Mouse (Mus musculus) intestine, embryonic 16.5 days (tissue): ENCODE measurements around the gene Sorbs1. TPM values are rescaled to one million over a fixed set of nuclear protein-coding genes. Genes with fewer than 3 reads are reported as not detected.
A peak's percentile ranks its signal among the peaks of the same experiment; 100 is the strongest.
"Not testable (repeated sequence)": the region's sequence is repeated elsewhere in the genome, so short reads cannot be mapped to it uniquely, and the experiment has no call there.

ENCODE experiments used
- ATAC-seq: fragments of 200-750 bp; cut with Nextera tagmentation; 2 replicates; pipeline ENCODE4 v1.8.0; 2017; ENCODE audit warnings: moderate TSS enrichment, moderate library complexity
- H3K27ac ChIP-seq: fragments of 300-500 bp; sonication (generic); 2 replicates; pipeline ENCODE4 v1.5.1; 2014; ENCODE audit warnings: mild to moderate bottlenecking, low read length
- H3K27me3 ChIP-seq: fragments of 300-500 bp; sonication (generic); replicated peaks from 2 replicates; pipeline ENCODE4 v1.6.1; 2014; ENCODE audit warnings: low read length, control low read depth, mixed read lengths; ENCODE audit not compliant: control insufficient read depth, insufficient read depth
- H3K36me3 ChIP-seq: fragments of 300-500 bp; sonication (generic); 2 replicates; pipeline ENCODE4 v1.6.1; 2014; ENCODE audit warnings: low read length, control low read depth; ENCODE audit not compliant: control insufficient read depth, insufficient read depth
- H3K4me1 ChIP-seq: fragments of 300-500 bp; sonication (generic); 2 replicates; pipeline ENCODE4 v1.6.1; 2014; ENCODE audit warnings: low read length, control low read depth, mixed read lengths; ENCODE audit not compliant: control insufficient read depth, insufficient read depth
- H3K4me2 ChIP-seq: fragments of 300-500 bp; sonication (generic); 2 replicates; pipeline ENCODE4 v1.6.1; 2014; ENCODE audit warnings: low read depth, low read length, control low read depth
- H3K4me3 ChIP-seq: fragments of 300-500 bp; sonication (generic); 2 replicates; pipeline ENCODE4 v1.5.1; 2014; ENCODE audit warnings: mild to moderate bottlenecking, low read length
- H3K9ac ChIP-seq: fragments of 300-500 bp; sonication (generic); 2 replicates; pipeline ENCODE4 v1.6.1; 2014; ENCODE audit warnings: low read depth, low read length
- H3K9me3 ChIP-seq: fragments of 300-500 bp; sonication (generic); 2 replicates; pipeline ENCODE4 v1.6.1; 2016; ENCODE audit warnings: low read length, control low read depth; ENCODE audit not compliant: control insufficient read depth
- whole genome bisulfite sequencing: fragments of 180-500 bp; shearing (Covaris S2); extraction: QIAGEN DNeasy Blood & Tissue Kit; methylation state at CpG from one replicate; pipeline ENCODE4 v1.1.7; 2014; 5-methylcytosine and 5-hydroxymethylcytosine counted together
- polyA plus RNA-seq: library from polyadenylated mRNA; unstranded; fragments of >200 nt; fragmentation: Nextera tagmentation; extraction: Ambion mirVana; gene quantifications from 2 replicates; pipeline ENCODE4 v1.2.1, GENCODE M21; 2015

The Sorbs1 gene
- polyA plus RNA-seq, result 80.0 and 84.3 TPM in 2 replicates

GRCm38 (mm10) chr19:40513632-40514078, at the start of gene Sorbs1:
Sorbs1 (minus strand) TSS chr19:40513779.
- Histone ChIP-seq H3K9me3 (no peaks in the 10 kb centered on the region), H3K4me1 (peaks cover 10% of the 10 kb centered on the region), H3K9ac (peak within 1 kb of the TSS; percentile 88), H3K4me2 (peak within 1 kb of the TSS; percentile 85), H3K4me3 (peak within 1 kb of the TSS; percentile 78), H3K36me3 (no peaks in the 10 kb centered on the region), H3K27me3 (no peaks in the 10 kb centered on the region), H3K27ac (peak within 1 kb of the TSS; percentile 90)
- peak; percentile 99 for ATAC-seq
- WGBS, result under 1% methylated on average over 51 of the region's 51 CpGs

- not testable (repeated sequence) for H3K4me3 ChIP-seq, ATAC-seq, H3K4me1 ChIP-seq, H3K4me2 ChIP-seq, H3K27ac ChIP-seq, H3K9ac ChIP-seq, H3K9me3 ChIP-seq, H3K27me3 ChIP-seq
- 60% methylated on average over 11 of the region's 31 CpGs for WGBS
- H3K36me3 ChIP-seq, result peaks cover 43% of the 10 kb centered on the region
Measured at GRCm38 (mm10) chr19:40561521-40561920, 47.9 kb upstream of the Sorbs1 start.

- peaks cover 23% of the 10 kb centered on the region for H3K36me3 ChIP-seq
- no peak overlapping the region for H3K4me3 ChIP-seq
- no peak for ATAC-seq
- no peaks in the 10 kb centered on the region for H3K9me3 ChIP-seq
- H3K4me1 ChIP-seq, result peaks cover 12% of the 10 kb centered on the region; the same call in 1 of the 2 replicates
- no peak overlapping the region for H3K27ac ChIP-seq
- no peak overlapping the region for H3K9ac ChIP-seq
- 84% methylated on average over 7 of the region's 7 CpGs for WGBS
- no peak overlapping the region for H3K4me2 ChIP-seq
- no peaks in the 10 kb centered on the region for H3K27me3 ChIP-seq
Measured at GRCm38 (mm10) chr19:40556029-40556428, 42.5 kb upstream of the Sorbs1 start.

- 95% methylated on average over 8 of the region's 8 CpGs for WGBS
- Histone ChIP-seq H3K9me3 (no peaks in the 10 kb centered on the region), H3K4me1 (peaks cover 12% of the 10 kb centered on the region; the same call in 1 of the 2 replicates), H3K9ac (no peak overlapping the region), H3K36me3 (peaks cover 26% of the 10 kb centered on the region), H3K27me3 (no peaks in the 10 kb centered on the region), H3K27ac (no peak overlapping the region), H3K4me2 (no peak overlapping the region), H3K4me3 (no peak overlapping the region)
- ATAC-seq, result no peak
Measured at GRCm38 (mm10) chr19:40555136-40555535, 41.6 kb upstream of the Sorbs1 start.

- no peak for ATAC-seq
- WGBS, result 58% methylated on average over 11 of the region's 11 CpGs
- Histone ChIP-seq H3K4me1 (peaks cover 12% of the 10 kb centered on the region; the same call in 1 of the 2 replicates), H3K27me3 (no peaks in the 10 kb centered on the region), H3K27ac (peak overlapping the region; percentile 66), H3K9me3 (no peaks in the 10 kb centered on the region), H3K9ac (no peak overlapping the region), H3K4me2 (no peak overlapping the region), H3K36me3 (peaks cover 26% of the 10 kb centered on the region), H3K4me3 (no peak overlapping the region)
Measured at GRCm38 (mm10) chr19:40554343-40554742, 40.8 kb upstream of the Sorbs1 start.

- Histone ChIP-seq H3K27ac (peak overlapping the region; percentile 66), H3K27me3 (no peaks in the 10 kb centered on the region), H3K4me1 (peaks cover 12% of the 10 kb centered on the region; the same call in 1 of the 2 replicates), H3K9ac (no peak overlapping the region), H3K4me3 (no peak overlapping the region), H3K4me2 (no peak overlapping the region), H3K9me3 (no peaks in the 10 kb centered on the region), H3K36me3 (peaks cover 26% of the 10 kb centered on the region)
- WGBS, result 66% methylated on average over 6 of the region's 6 CpGs
- peak; percentile 70 for ATAC-seq
Measured at GRCm38 (mm10) chr19:40553849-40554248, 40.3 kb upstream of the Sorbs1 start.

- Histone ChIP-seq H3K27ac (peak overlapping the region; percentile 21; the same call in 1 of the 2 replicates), H3K9me3 (no peaks in the 10 kb centered on the region), H3K4me3 (no peak overlapping the region), H3K27me3 (no peaks in the 10 kb centered on the region), H3K4me1 (peaks cover 12% of the 10 kb centered on the region; the same call in 1 of the 2 replicates), H3K36me3 (peaks cover 26% of the 10 kb centered on the region), H3K4me2 (no peak overlapping the region), H3K9ac (no peak overlapping the region)
- 81% methylated on average over 14 of the region's 14 CpGs for WGBS
- no peak for ATAC-seq
Measured at GRCm38 (mm10) chr19:40553014-40553789, 39.6 kb upstream of the Sorbs1 start.

- Histone ChIP-seq H3K36me3 (peaks cover 3% of the 10 kb centered on the region; the same call in 1 of the 2 replicates), H3K4me1 (peaks cover 5% of the 10 kb centered on the region; the same call in 1 of the 2 replicates), H3K27ac (peak overlapping the region; percentile 72), H3K4me3 (no peak overlapping the region), H3K4me2 (no peak overlapping the region), H3K9me3 (no peaks in the 10 kb centered on the region), H3K27me3 (no peaks in the 10 kb centered on the region), H3K9ac (no peak overlapping the region)
- ATAC-seq, result peak; percentile 19; the same call in 1 of the 2 replicates
- WGBS, result 64% methylated on average over 6 of the region's 6 CpGs
Measured at GRCm38 (mm10) chr19:40549516-40550135, 36.0 kb upstream of the Sorbs1 start.

- Histone ChIP-seq H3K4me2 (no peak overlapping the region), H3K9ac (no peak overlapping the region), H3K27me3 (no peaks in the 10 kb centered on the region), H3K4me3 (no peak overlapping the region), H3K4me1 (no peaks in the 10 kb centered on the region), H3K9me3 (no peaks in the 10 kb centered on the region), H3K27ac (peak overlapping the region; percentile 72), H3K36me3 (peaks cover 3% of the 10 kb centered on the region; the same call in 1 of the 2 replicates)
- 32% methylated on average over 5 of the region's 5 CpGs for WGBS
- peak; percentile 4; the same call in 1 of the 2 replicates for ATAC-seq
Measured at GRCm38 (mm10) chr19:40548796-40549515, 35.4 kb upstream of the Sorbs1 start.
